Mouse (Mus musculus) MEL-GATA-1-ER (cell line): ENCODE measurements around the gene Filip1.

Experiments used
- DNase-seq: peaks from one replicate; pipeline ENCODE4 v3.0.0-alpha.2; 2012; ENCODE audit warnings: low read depth; ENCODE audit errors: extremely low read depth

The Filip1 gene

DNA sequence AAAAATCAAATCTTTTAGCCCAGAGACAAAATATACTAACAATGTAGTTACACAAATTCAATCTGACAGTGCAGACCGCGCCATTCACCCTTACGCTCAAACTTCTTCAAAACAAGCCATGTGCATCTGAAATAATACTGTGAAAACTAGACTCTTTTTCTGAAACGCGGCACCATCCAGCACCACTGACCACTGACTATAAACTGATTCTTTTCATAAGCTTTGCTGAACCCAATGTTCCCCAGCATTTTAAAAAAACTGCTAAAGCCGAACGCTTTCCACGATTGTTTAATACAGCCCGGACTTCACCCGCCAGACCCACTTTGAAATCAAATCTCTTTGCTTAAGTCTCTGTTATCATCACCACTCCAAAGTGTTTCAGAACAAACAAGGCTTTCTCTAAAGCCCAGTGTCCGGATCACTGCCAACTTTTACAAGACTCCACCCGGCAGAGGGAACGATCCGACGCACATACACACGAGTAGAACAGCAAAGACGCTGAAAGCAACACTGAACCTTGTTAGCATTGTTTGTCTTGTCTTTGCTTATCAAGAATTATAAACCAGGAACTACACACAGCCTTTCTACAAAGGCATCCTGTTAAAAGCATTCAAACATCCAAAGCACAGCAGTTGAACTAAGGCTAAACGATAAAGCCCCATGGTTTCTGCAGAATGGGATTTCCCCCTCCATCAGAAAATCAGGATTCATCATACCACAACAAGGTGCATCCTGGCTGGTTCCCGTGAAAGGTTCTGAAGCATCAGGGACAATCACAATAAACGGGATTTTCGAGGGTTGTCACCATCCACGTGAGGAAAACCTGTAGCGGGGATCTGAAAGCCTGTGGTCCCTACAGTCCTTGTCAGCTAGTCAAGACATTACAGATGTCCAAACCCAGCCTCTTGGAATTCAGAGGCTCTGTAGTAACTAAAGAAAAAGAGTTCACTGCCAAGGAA is 182.5 kb downstream of the Filip1 start:
- no peak for DNase-seq

- no peak for DNase-seq
Observed at GRCm38 (mm10) chr9:79827072-79827471, 185.6 kb downstream of the Filip1 start.

GRCm38 (mm10) chr9:79825526-79825925 is 187.1 kb downstream of the Filip1 start:
- DNase-seq: no peak

DNA sequence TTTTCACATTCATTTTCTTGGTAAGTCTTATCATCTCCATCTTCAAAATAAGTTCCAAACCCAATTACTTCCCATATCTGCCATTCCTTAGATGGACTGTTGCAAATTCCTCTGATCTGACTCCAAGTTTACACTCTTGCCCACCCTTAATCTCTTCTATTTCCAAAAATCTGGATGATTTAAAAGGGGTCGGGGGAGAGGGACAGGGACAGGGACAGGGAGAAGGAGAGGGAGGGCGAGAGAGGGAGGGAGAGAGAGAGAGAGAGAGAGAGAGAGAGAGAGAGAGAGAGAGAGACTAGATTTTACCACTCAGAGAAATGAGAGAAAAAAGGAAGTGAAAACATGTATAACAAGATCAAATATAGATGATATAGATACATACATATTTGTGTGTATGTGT is 188.8 kb downstream of the Filip1 start:
- DNase-seq: no peak

GRCm38 (mm10) chr9:79823438-79823837 is 189.2 kb downstream of the Filip1 start:
- DNase-seq: no peak

DNA sequence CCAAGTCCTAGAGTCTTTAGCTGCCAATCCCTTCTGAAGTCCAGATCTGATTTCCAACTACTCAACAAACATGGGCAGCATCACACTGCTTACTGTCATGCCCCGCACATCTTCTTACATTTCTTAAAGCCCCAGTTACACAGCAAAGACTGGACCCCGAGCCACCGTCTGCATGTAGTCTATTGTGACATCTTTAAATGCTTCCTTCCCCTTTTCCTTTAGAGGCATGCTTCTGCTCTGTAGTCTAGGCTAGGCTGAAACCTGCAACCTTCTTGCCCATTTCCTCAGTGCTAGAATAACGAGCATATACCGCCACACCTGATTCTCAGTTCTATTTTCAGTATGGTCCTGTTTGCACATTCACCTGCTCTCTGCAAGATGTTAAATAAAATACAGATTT is 196.2 kb downstream of the Filip1 start:
- no peak for DNase-seq

DNA sequence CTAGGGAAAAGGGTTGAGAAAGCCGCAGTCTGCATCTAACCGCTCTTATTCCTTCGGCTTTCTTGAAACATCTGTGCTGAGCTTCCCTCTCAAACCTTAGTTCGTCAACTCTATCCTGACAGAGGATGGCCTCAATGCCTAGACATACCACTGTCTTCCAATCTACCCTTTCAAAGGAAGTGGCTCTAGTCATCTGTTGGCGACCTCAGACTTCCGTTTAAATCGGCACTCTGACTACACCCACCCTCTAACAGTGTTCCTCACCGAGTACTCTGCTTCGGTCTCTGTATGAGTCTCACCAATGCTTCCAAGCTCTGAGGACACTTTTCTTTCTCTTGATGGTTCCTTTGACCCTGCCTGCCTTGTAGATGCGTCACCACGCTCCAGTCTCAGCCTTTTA is 196.6 kb downstream of the Filip1 start:
- DNase-seq: no peak

GRCm38 (mm10) chr9:79814592-79814991 is 198.1 kb downstream of the Filip1 start:
- no peak for DNase-seq

DNA sequence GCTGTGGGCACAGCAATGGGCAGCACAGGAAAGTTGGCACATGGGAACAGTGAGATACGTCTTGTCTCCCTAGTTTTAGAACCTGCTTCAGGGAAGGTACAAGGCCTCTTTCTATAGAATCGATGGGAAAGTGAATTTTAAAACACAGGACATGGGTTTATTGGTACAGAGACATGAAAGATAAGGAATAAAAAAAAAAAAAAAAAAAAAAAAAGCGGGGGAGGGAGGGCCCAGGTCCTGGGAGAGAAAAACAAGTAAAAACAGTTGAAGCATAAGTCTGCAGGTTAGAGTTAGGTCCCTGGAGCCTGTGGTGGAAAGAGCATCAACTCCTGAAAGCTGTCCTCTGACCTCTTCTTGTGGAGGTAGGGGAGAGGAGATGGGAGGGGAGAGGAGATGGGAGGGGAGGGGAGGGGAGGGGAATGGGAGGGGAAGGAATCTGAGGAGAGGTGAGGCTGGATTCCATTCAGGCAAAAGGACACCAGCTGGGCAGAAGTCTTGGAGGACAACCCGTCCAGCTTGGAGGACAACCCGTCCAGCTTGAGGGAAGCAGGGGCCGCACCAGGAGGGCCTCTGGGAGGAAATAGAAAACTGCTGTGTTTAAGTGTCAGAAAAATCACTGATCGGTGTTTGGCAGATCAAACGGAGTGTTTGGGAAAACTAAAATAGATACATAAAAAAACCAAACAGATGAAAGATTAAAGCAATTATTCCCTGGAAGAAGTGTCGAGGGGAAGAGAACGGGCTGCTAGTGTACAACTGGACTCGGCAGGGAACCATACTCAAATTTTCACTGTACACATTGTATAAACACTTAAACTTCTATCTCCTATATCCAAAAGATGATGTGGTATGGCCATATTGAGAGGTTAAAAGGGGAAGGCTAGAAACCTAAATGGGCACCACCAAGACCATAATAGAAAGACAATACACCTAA is 201.4 kb downstream of the Filip1 start:
- DNase-seq: no peak

GRCm38 (mm10) chr9:79810534-79810933 is 202.1 kb downstream of the Filip1 start:
- DNase-seq: peak; percentile 88

- DNase-seq: no peak
Observed at GRCm38 (mm10) chr9:79809411-79809810, 203.2 kb downstream of the Filip1 start.

- DNase-seq: no peak
Observed at GRCm38 (mm10) chr9:79807178-79807577, 205.5 kb downstream of the Filip1 start.

- DNase-seq: peak; percentile 44
Observed at GRCm38 (mm10) chr9:79806317-79807075, 206.2 kb downstream of the Filip1 start.

DNA sequence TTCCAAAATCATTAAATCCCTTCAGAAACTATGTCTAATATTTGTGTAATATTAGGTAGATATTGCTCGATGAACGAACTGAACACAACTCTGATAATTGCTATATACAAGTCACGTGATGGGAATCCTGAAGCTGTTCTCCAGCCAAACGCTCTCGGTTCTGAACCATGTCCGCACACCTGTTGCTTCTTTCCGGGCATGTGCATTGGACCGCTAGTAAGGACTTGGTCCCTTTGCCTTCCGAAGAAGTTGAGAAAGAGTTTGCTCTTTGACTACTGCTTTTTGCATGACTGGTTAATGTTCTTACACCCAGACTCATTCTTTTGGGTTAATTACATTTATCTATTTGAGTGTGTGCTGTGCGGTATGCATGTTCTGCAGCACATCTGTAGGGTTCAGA is 207.2 kb downstream of the Filip1 start:
- no peak for DNase-seq

DNA sequence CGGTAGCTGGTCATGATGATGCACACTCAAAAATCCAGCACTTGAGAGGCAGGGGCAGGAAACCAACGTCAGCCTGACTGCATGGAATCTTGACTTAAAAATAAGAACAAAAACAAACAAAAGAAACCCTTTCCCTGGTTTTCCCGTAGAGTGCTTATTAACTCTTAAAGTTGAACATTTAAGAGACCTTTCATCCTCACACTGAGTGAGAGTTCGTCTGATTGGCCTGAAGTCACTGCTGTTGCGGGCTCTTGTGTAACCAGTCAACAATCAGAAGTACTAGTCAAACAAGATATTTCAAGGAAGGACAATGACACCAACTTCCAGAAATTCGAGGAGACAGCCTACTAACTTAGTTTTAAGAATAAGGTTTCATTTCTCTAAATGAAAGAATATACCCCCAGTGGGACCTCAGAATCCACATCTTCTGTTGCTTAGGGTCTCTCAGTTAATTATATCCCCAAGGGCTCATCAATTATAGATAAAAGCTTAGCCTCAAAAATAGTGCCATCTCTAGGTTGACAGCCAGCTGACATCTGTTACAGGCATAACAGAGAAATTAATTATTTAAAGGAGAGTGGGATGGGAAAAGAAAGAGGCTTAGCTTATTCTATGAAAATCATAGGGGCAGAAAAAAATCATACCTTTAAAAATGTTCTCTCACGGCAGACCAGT is 216.1 kb downstream of the Filip1 start:
- DNase-seq: no peak

- DNase-seq: no peak
Observed at GRCm38 (mm10) chr9:79795076-79795475, 217.6 kb downstream of the Filip1 start.

DNA sequence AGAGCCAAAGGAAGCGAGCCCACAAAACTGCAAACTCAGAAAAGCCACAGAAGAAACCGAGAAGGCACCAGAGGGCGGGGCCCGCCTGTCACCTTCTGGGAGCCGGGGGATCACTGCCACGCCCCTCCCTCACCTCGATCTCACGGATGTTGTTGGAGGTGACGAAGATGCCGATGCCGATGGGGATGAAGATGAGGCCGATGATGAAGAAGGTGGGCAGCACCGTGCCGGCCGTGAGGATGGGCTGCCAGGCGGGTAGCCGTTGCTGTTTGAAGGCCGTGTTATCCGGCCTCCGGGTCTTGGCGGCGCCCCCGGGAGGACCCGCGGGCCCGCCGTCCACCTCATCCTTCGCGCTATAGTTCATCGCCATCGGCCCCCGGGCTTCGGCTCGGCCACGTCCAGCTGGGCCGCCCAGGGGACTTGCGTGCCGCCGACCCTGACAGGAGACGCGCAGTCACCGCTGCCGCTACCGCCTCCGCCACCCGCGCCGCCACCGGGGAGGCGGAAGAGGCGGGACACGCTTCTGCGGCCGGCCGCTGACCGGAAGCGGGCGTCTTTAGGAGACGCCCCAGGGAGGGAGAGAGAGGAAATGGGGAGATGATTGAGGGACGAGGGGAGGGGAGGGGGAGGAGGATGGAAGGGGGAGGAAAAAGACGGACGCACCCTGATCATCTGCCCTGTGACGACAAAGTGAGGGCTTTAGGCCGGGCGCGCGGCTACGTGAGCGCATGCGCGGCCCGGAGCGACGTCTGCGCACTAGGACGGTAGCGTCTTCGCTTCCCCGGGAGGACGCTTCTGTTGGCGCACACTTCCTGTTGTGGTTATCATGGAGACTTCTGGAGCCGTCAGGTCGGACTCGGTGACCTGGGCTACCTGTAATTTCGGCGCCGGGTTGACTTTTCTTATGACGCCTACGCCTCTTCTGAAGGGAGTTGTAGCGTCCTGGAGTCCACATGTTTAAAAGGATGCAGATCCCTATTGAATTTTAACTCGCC is 219.5 kb downstream of the Filip1 start, which contains the start of gene Tmem30a:
Gene Tmem30a (minus strand): TSS at position 667 of the 995 bp plus-strand sequence.
- DNase-seq: peak; percentile 90

GRCm38 (mm10) chr9:79785794-79786085 is 226.9 kb downstream of the Filip1 start:
- DNase-seq: no peak

- DNase-seq: no peak
Observed at GRCm38 (mm10) chr9:79784934-79785793, 227.5 kb downstream of the Filip1 start.
